Mouse (Mus musculus) testis, adult 2 months (tissue): ENCODE data around the gene Ncapg2.

ENCODE experiments used
- CTCF ChIP-seq: fragments of 200-500 bp; IDR thresholded peaks from 2 replicates; pipeline ENCODE4 v1.5.1; 2012; ENCODE audit warnings: low read depth, mild to moderate bottlenecking, inconsistent platforms, low read length, moderate library complexity; ENCODE audit not compliant: control insufficient read depth, insufficient read depth, insufficient replicate concordance
- POLR2A ChIP-seq: fragments of 200-500 bp; IDR thresholded peaks from 2 replicates; pipeline ENCODE4 v1.6.1; 2012; ENCODE audit warnings: low read depth, mild to moderate bottlenecking, inconsistent platforms, low read length, moderate library complexity; ENCODE audit not compliant: control insufficient read depth

- TF ChIP-seq CTCF, result no peak
- peak; percentile 66 for TF ChIP-seq POLR2A
Observed at GRCm38 (mm10) chr12:116405045-116405835, at the start of gene Ncapg2.
